Mouse (Mus musculus) bone marrow macrophage, adult 2 months (primary cell): Measurements from ENCODE around the gene Nlgn1.

Source experiments
- CTCF ChIP-seq: IDR thresholded peaks from 2 replicates; pipeline ENCODE4 v1.5.1; 2012; ENCODE audit warnings: low read depth, mild to moderate bottlenecking, low read length, moderate library complexity
- POLR2A ChIP-seq: IDR thresholded peaks from 2 replicates; pipeline ENCODE4 v1.6.1; 2012; ENCODE audit warnings: mild to moderate bottlenecking, low read depth, low read length, borderline replicate concordance

- no peak for TF ChIP-seq CTCF
- TF ChIP-seq POLR2A = no peak
These were observed 668.8 kb downstream of the Nlgn1 start for GRCm38 (mm10) chr3:25663464-25663863.
